Mouse (Mus musculus) E14TG2a.4 (cell line): Measurements from ENCODE around the gene Ak4.

ENCODE experiments used
- CTCF ChIP-seq: conservative IDR thresholded peaks from 2 replicates; pipeline ENCODE4 v1.5.1; 2014; ENCODE audit warnings: low read length
- NANOG ChIP-seq: IDR thresholded peaks from 2 replicates; pipeline ENCODE4 v1.6.1; 2014; ENCODE audit warnings: borderline replicate concordance, low read length, mixed read lengths
- POU5F1 ChIP-seq: IDR thresholded peaks from 2 replicates; pipeline ENCODE4 v1.6.1; 2014; ENCODE audit warnings: low read length, borderline replicate concordance

- TF ChIP-seq CTCF (no peak), POU5F1 (no peak), NANOG (no peak)
Observed at GRCm38 (mm10) chr4:101378241-101378640, 40.8 kb upstream of the Ak4 start.
